Mouse (Mus musculus): ENCODE results near the gene Tnrc6c.

DNA sequence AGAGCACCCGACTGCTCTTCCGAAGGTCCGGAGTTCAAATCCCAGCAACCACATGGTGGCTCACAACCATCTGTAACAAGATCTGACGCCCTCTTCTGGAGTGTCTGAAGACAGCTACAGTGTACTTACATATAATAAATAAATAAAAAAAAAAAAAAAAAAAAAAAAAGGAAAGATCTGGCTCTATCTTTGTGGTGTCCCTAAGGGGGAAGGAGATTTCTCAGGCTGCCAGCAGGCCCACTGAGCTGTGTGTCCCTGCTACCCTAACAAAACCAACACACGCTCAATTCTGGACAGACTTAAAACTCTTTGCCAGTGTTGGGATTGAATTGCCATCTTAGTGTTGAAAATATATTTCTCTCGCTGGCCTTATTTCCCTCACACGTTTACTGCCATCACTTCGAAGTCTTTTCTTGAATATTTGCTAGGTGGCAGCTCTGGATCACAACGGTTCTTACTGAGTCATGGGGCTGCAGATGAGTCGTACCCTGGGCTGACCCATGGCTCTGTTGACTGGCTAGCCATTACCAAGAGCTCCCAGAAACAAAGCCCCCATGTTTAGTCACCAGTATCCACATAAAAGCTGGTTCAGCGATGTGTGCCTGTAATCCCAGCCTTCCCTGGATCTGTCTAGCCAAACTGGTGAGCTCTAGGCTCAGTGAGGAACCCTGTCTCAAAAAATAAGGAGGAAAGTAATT, 23.1 kb upstream of the Tnrc6c start:
- TF ChIP-seq CTCF (IDR thresholded peaks at IDR 0.05; ENCODE audit: low read depth, low read length) = no peak
- no peak for TF ChIP-seq POLR2A (IDR thresholded peaks at IDR 0.05; ENCODE audit: extremely low read depth, insufficient read depth, low read length)
